31 mouse cellular contexts compared by ENCODE assay signal in the genomic region with DNA sequence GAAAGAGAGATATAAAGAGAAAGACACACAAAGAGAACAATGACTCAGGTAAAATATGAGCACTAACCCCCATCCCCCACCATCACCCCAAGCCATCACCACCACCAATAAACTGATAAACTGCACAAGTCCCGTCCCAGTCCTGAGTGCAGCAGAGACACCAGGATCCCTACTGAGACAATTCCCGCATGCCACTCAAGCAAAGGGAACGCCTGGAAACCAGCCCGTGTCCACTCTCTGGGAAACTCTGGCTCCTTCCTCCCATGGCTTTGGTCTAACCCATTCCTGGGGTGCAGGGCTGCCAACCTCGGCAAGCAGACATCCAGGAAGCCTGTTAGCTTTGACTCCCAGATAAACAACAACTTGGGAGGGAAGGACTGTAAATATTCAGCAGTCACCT. TPM values are rescaled to one million over a fixed set of nuclear protein-coding genes. Genes with fewer than 3 reads are reported as not detected.
"Had no signal": no experiment of that assay in that cellular context is flagged by ENCODE, and none has a peak within 500 bp of the region (broad histone marks: within the 10 kb centered on the region; RNA-seq: fewer than 3 reads in every experiment).

No protein-coding gene starts in this region.

- H3K4me3 ChIP-seq: gastrocnemius, adult 2 months; heart, embryonic 10.5 days; heart, embryonic 12.5 days; hindbrain, embryonic 10.5 days; hindbrain, embryonic 12.5 days; intestine, embryonic 15.5 days; layer of hippocampus, adult 2 months; left cerebral cortex, adult 2 months; limb, embryonic 10.5 days; limb, embryonic 12.5 days; liver, embryonic 13.5 days; liver, embryonic 15.5 days had no signal

- H3K9me3 ChIP-seq: heart, embryonic 10.5 days; heart, embryonic 12.5 days; hindbrain, embryonic 10.5 days; hindbrain, embryonic 12.5 days; intestine, embryonic 15.5 days; limb, embryonic 10.5 days; limb, embryonic 12.5 days; liver, embryonic 13.5 days; liver, embryonic 15.5 days had no signal

- H3K27me3 ChIP-seq: intestine, embryonic 15.5 days; liver, embryonic 13.5 days had no signal

- H3K9ac ChIP-seq: heart, embryonic 12.5 days; hindbrain, embryonic 12.5 days; hindbrain, embryonic 14.5 days; intestine, embryonic 15.5 days; limb, embryonic 12.5 days; liver, embryonic 13.5 days; liver, embryonic 15.5 days had no signal

- DNase-seq: gastrocnemius, postnatal 10 days; heart, adult 18-20 months; heart, postnatal 10 days; heart, postnatal 4 days; kidney, adult 18-20 months; kidney, adult 8-10 months; kidney, postnatal 10 days; kidney, postnatal 25 days; kidney, postnatal 4 days; liver; liver, embryonic 13.5 days had no signal

- H3K4me2 ChIP-seq: heart, embryonic 12.5 days; hindbrain, embryonic 12.5 days; hindbrain, embryonic 14.5 days; intestine, embryonic 15.5 days; limb, embryonic 12.5 days; liver, embryonic 11.5 days; liver, embryonic 13.5 days; liver, embryonic 15.5 days had no signal

- H3K27ac ChIP-seq: gastrocnemius, adult 2 months; heart, embryonic 10.5 days; hindbrain, embryonic 10.5 days; hindbrain, embryonic 12.5 days; hindbrain, embryonic 14.5 days; intestine, embryonic 15.5 days; layer of hippocampus, adult 2 months; left cerebral cortex, adult 2 months; limb, embryonic 10.5 days; limb, embryonic 12.5 days; liver, embryonic 13.5 days; liver, embryonic 15.5 days had no signal

- H3K36me3 ChIP-seq: heart, embryonic 10.5 days; heart, embryonic 12.5 days; hindbrain, embryonic 10.5 days; hindbrain, embryonic 12.5 days; intestine, embryonic 15.5 days; limb, embryonic 10.5 days; limb, embryonic 12.5 days; liver, embryonic 13.5 days; liver, embryonic 15.5 days had no signal

- H3K4me1 ChIP-seq: heart, embryonic 12.5 days; intestine, embryonic 15.5 days; liver, embryonic 13.5 days; liver, embryonic 15.5 days had no signal

- ATAC-seq: inflammation-experienced regulatory T-cells, adult 6 months; intestine, embryonic 15.5 days; intestine, postnatal 0 days had no signal

RNA-seq across cellular contexts. Expression of a gene that starts 33.1 kb away (rescaled TPM):
- polyA plus RNA-seq: heart, embryonic 10.5 days; heart, embryonic 16.5 days; hindbrain, embryonic 10.5 days; hindbrain, embryonic 12.5 days; hindbrain, embryonic 14.5 days; hindbrain, embryonic 16.5 days; inflammation-experienced regulatory T-cells, adult 6 months; intestine, embryonic 15.5 days; intestine, postnatal 0 days; kidney, embryonic 14.5 days; kidney, embryonic 16.5 days; limb, embryonic 10.5 days; limb, embryonic 12.5 days; limb, embryonic 14.5 days; liver, embryonic 11.5 days; liver, embryonic 13.5 days; liver, embryonic 15.5 days had no signal
